Mouse (Mus musculus): ENCODE measurements at regions not wholly inside any gene's neighbourhood (a gene's known extent, or its start where the extent isn't known, plus 50 kb on each side); places are given as distances from the start of the nearest gene placed in this dataset.

- no peak for TF ChIP-seq CTCF (IDR thresholded peaks at IDR 0.05; ENCODE audit: insufficient read depth, low read depth, low read length)
- no peak for TF ChIP-seq POLR2A (IDR thresholded peaks at IDR 0.05; ENCODE audit: insufficient read depth, low read depth, low read length)
Measured at GRCm38 (mm10) chr9:94604993-94605392, 64.7 kb upstream of the Slc9a9 start.
